Mouse (Mus musculus) thymus, postnatal 10 days (tissue): ENCODE data around the gene Sprr1a.
"Not testable (repeated sequence)": the region's sequence is repeated elsewhere in the genome, so short reads cannot be mapped to it uniquely, and the experiment has no call there.

Experiments
- DNase-seq, 2 experiments: peaks; one replicate each; pipeline ENCODE4 v3.0.0; 2021; ENCODE audit warnings: low spot score in 2 of 2

Gene Sprr1a

GRCm38 (mm10) chr3:92485863-92486262, at the start of gene Sprr1a:
Gene Sprr1a (minus strand): TSS chr3:92485895.
- DNase-seq: no peak

GRCm38 (mm10) chr3:92534411-92534810, 48.7 kb upstream of the Sprr1a start, which contains the start of gene 2310046K23Rik:
Gene 2310046K23Rik (minus strand): TSS chr3:92534511.
- no peak for DNase-seq

GRCm38 (mm10) chr3:92512325-92512724, 26.6 kb upstream of the Sprr1a start:
- DNase-seq: no peak

GRCm38 (mm10) chr3:92510786-92511185, 25.1 kb upstream of the Sprr1a start:
- no peak for DNase-seq

GRCm38 (mm10) chr3:92508185-92508584, 22.5 kb upstream of the Sprr1a start:
- DNase-seq: no peak

DNA sequence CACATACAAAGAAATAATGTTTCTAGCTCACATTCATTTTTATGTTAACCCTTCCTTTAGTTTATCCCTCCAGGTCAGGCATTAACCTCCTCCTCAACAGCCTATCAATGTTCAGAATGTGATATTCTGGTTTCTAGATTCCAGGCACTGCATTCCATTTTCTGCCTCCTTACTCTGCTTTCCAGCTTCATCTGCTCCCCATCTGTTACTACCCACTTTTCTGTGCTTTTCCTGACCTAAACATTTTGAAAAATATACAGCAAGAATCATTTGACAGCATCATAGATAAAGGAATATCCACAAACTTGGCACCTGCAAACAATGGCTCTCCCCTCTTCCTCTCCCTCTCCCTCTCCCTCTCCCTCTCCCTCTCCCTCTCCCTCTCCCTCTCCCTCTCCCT, 17.8 kb upstream of the Sprr1a start:
- no peak for DNase-seq

DNA sequence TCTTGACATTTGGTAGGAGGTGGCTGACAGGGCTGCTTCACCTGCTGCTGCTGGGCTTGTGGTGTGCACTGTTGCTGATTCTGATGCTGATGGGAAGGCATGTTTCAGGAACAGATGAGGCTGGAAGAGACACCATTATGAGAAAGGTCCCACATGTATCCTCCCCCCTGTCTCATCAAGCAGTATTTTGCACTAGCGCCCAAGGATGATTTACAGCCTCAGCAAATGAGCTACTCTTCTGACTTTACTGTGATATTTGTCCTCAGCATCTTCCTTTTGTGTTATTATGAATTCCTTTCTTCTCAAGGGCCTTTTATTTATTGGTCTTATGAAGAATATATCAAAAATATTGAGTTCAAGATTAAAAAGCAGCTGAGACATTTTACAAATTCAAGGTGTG, 14.7 kb upstream of the Sprr1a start, which contains the start of gene Sprr4:
Gene Sprr4 (minus strand): TSS at position 101 of the 400 bp plus-strand sequence.
- DNase-seq: no peak

DNA sequence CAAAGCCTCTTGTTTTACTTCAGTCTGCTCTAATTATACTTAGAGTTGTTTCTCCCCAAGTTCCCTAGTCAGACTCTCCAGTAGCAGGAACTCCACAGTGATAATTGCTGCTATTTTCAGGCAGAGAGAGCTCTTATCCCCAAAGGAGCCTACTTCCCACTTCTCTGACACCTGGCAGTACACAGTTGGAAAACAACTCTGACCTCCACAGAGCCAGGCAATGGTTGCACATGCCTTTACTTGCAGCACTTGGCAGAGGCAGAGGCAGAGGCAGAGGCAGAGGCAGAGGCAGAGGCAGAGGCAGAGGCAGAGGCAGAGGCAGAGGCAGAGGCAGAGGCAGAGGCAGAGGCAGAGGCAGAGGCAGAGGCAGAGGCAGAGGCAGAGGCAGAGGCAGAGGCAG, 4.6 kb upstream of the Sprr1a start:
- DNase-seq: not testable (repeated sequence)

GRCm38 (mm10) chr3:92486307-92486706, 612 bp upstream of the Sprr1a start:
- no peak for DNase-seq

GRCm38 (mm10) chr3:92481249-92481648, 4.4 kb downstream of the Sprr1a start:
- not testable (repeated sequence) for DNase-seq

GRCm38 (mm10) chr3:92470111-92470510, 15.6 kb downstream of the Sprr1a start:
- DNase-seq: no peak

GRCm38 (mm10) chr3:92467424-92467823, 18.3 kb downstream of the Sprr1a start:
- no peak for DNase-seq

DNA sequence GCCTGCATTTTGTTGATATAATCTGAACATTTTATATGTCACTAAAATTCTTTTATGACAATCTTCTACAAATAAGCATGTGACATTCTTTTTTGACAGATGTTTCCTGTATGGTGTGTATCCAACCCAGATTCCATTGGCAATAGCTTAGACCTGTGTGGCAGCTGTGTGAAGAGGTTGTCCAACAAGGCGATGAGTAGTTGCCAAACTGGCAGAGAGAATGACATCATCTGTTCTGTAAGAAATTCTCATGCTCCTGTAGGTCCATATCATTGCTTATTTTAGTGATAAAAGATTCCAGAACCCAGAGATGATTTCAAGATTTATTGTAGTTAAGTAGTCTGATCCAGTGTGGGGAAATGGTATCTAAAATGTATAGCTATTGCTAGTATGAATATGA, 19.1 kb downstream of the Sprr1a start:
- no peak for DNase-seq

DNA sequence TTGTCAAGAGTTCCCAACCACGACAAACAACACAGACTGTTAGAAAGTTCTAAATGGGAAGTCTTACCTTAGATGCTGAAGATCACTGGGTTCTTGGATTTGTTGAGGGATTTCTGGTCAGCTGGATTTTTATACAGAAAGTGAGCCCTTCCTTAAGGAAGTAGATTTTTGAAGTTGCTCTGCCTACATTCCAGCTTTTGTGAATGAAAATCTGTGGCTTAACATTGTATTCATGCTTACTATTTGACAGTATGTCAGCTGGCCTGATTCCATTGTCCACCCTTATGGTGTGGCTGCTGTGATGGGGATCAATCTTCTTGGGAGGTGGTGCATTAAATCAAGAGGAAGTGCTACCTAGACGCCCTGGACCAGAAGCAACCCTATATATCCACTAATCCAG, 27.1 kb downstream of the Sprr1a start, which contains the start of gene Sprr3:
Gene Sprr3 (minus strand): TSS at position 101 of the 400 bp plus-strand sequence.
- no peak for DNase-seq

GRCm38 (mm10) chr3:92455151-92455550, 30.5 kb downstream of the Sprr1a start:
- no peak for DNase-seq

GRCm38 (mm10) chr3:92440177-92440576, 45.5 kb downstream of the Sprr1a start:
- DNase-seq: no peak

GRCm38 (mm10) chr3:92438689-92439088, 47.0 kb downstream of the Sprr1a start, which contains the start of gene Sprr1b:
Gene Sprr1b (minus strand): TSS chr3:92438789.
- DNase-seq: no peak
